Mouse (Mus musculus) myocyte (in vitro differentiated cells): Measurements from ENCODE around the gene Copz1. TPM values are rescaled to one million over a fixed set of nuclear protein-coding genes. Genes with fewer than 3 reads are reported as not detected.

ENCODE experiments used
- H3K27me3 ChIP-seq: one replicate; pipeline ENCODE4 v1.6.1; 2011; ENCODE audit not compliant: control insufficient read depth, insufficient read depth, insufficient read length
- H3K36me3 ChIP-seq: one replicate; pipeline ENCODE4 v1.6.1; 2011; ENCODE audit not compliant: control insufficient read depth, insufficient read depth
- H3K4me2 ChIP-seq: one replicate; pipeline ENCODE4 v1.6.1; 2011; ENCODE audit warnings: low read depth, control low read depth
- H3K4me3 ChIP-seq: one replicate; pipeline ENCODE4 v1.5.1; 2011; ENCODE audit warnings: mild to moderate bottlenecking, control low read depth, moderate library complexity
- H3K79me2 ChIP-seq: one replicate; pipeline ENCODE4 v1.6.1; 2011; ENCODE audit not compliant: control insufficient read depth, insufficient read depth
- H3ac ChIP-seq: one replicate; pipeline ENCODE4 v1.6.1; 2011; ENCODE audit not compliant: control insufficient read depth, insufficient read length
- CEBPB ChIP-seq: IDR thresholded peaks from 2 replicates; pipeline ENCODE4 v1.6.1; 2011; ENCODE audit warnings: mild to moderate bottlenecking, moderate library complexity; ENCODE audit not compliant: poor library complexity, insufficient read depth, severe bottlenecking
- E2F4 ChIP-seq: IDR thresholded peaks from one replicate; pipeline ENCODE4 v1.6.1; 2011; ENCODE audit warnings: mild to moderate bottlenecking, control low read depth, moderate library complexity; ENCODE audit not compliant: insufficient read depth
- MAX ChIP-seq: IDR thresholded peaks from one replicate; pipeline ENCODE4 v1.6.1; 2011; ENCODE audit warnings: low read depth, mild to moderate bottlenecking, control low read depth
- MYOD1 ChIP-seq, 3 experiments: IDR thresholded peaks; one replicate each; pipeline ENCODE4 v1.6.1; 2011; ENCODE audit warnings: control low read depth in 2 of 3, low read depth in 2 of 3, mild to moderate bottlenecking in 2 of 3, moderate library complexity in 1 of 3; ENCODE audit not compliant: insufficient read length in 2 of 3, control insufficient read depth in 1 of 3
- MYOG ChIP-seq, 3 experiments: IDR thresholded peaks; one replicate each; pipeline ENCODE4 v1.6.1; 2011; ENCODE audit warnings: control low read depth in 2 of 3, low read depth in 2 of 3, mild to moderate bottlenecking in 2 of 3; ENCODE audit not compliant: insufficient read length in 2 of 3, control insufficient read depth in 1 of 3, insufficient read depth in 1 of 3
- POLR2A ChIP-seq: IDR thresholded peaks from one replicate; pipeline ENCODE4 v1.6.1; 2011; ENCODE audit warnings: low read depth, mild to moderate bottlenecking, control low read depth, moderate library complexity; ENCODE audit not compliant: insufficient read length
- POLR2AphosphoS2 ChIP-seq: IDR thresholded peaks from one replicate; pipeline ENCODE4 v1.6.1; 2011; ENCODE audit warnings: low read depth, control low read depth; ENCODE audit not compliant: insufficient read length
- REST ChIP-seq: IDR thresholded peaks from one replicate; pipeline ENCODE4 v1.6.1; 2011; ENCODE audit warnings: mild to moderate bottlenecking, control low read depth, moderate library complexity; ENCODE audit not compliant: insufficient read depth, insufficient read length
- SRF ChIP-seq: IDR thresholded peaks from one replicate; pipeline ENCODE4 v1.6.1; 2011; ENCODE audit warnings: low read depth; ENCODE audit not compliant: control insufficient read depth, insufficient read length
- TCF12 ChIP-seq: IDR thresholded peaks from one replicate; pipeline ENCODE4 v1.6.1; 2011; ENCODE audit warnings: mild to moderate bottlenecking, control low read depth; ENCODE audit not compliant: poor library complexity, insufficient read depth, severe bottlenecking
- TCF3 ChIP-seq: IDR thresholded peaks from one replicate; pipeline ENCODE4 v1.6.1; 2011; ENCODE audit warnings: low read depth, control low read depth; ENCODE audit not compliant: insufficient read length
- USF1 ChIP-seq: IDR thresholded peaks from one replicate; pipeline ENCODE4 v1.6.1; 2011; ENCODE audit warnings: low read depth, mild to moderate bottlenecking, control low read depth, moderate library complexity
- polyA plus RNA-seq: library from polyadenylated mRNA; unstranded; fragments of >200 nt; fragmentation: generic; extraction: Trizol; gene quantifications from one replicate; pipeline ENCODE4 v1.2.1, GENCODE M21; 2012; ENCODE audit warnings: missing spikeins

The Copz1 gene
- polyA plus RNA-seq, 1 experiment = 172 TPM

DNA sequence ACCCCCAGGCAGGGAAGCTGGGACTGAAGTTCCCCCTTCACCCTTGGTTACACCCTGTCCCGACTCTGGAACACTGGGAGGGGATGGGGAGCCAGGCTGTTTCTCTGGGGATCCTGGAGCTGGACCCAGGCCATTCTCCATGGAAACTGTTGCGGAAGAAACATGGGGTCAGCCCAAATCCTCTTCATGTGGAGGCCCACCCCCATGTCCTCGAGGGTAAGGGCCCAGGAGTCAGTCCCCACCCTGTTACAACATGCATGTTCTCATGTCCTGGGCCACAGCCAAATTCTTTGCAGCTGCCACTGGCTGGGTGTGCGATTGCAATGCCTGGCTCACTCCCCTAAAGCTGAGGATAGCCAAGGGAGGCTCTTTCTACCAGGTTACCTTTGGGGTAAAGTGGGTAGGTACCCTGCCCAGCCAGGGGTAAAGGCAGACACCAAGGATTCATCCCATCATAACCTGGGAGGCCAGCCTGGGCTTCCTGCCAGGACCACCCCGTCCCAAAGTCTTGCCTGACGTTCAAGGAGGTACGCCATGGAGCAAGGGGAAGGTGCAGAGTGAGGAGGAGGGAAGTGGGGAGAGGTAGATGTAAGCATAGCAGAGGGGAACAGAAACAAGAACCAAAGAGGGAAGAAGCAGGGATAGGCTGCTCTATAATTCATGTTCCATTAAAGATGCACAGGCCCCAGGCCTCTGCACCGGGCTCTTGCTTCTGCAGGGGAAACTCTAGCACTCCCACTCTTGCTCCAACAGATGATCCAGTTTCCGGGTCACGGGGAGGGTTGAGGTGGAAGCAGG is 43.7 kb downstream of the Copz1 start:
- Histone ChIP-seq H3ac (no peak overlapping the region), H3K4me2 (no peak overlapping the region), H3K79me2 (no peaks in the 10 kb centered on the region), H3K4me3 (no peak overlapping the region), H3K36me3 (peaks cover 5% of the 10 kb centered on the region), H3K27me3 (no peaks in the 10 kb centered on the region)
- TF ChIP-seq USF1 (no peak), TCF3 (no peak), REST (no peak), SRF (no peak), MAX (no peak), CEBPB (no peak), TCF12 (no peak), E2F4 (no peak), POLR2A (no peak), MYOG (IDR thresholded peaks at IDR 0.05; ENCODE audit: control insufficient read depth in 1 of 3, insufficient read depth in 1 of 3, insufficient read length in 2 of 3, low read depth in 2 of 3) (no peak), MYOD1 (IDR thresholded peaks at IDR 0.05; ENCODE audit: control insufficient read depth in 1 of 3, insufficient read length in 2 of 3, low read depth in 2 of 3) (no peak), POLR2AphosphoS2 (no peak)

GRCm38 (mm10) chr15:103317120-103317519 is 44.6 kb downstream of the Copz1 start:
- H3ac ChIP-seq = no peak overlapping the region
- peaks cover 5% of the 10 kb centered on the region for H3K36me3 ChIP-seq
- no peaks in the 10 kb centered on the region for H3K27me3 ChIP-seq
- no peaks in the 10 kb centered on the region for H3K79me2 ChIP-seq
- no peak for TF ChIP-seq E2F4
- no peak overlapping the region for H3K4me3 ChIP-seq
- H3K4me2 ChIP-seq = no peak overlapping the region

DNA sequence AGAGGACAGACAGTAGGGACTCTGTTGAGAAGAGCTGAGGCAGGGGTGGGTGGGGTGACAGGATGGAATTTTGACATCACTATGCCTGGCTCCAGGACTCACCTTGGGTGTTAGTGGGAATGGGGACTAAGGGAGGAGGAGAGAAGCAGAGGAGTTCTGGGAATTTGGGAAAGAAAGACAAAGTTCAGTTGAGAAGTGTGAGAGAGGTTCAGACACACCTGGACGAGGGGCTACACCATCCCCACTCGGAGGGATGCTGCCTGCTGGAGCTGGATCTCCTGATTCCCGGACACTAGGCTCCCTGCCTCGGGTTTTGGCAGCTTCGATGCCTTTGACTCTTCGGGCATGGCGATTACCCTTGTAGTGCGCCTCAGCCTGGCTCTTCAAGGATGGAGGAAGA is 45.2 kb downstream of the Copz1 start:
- Histone ChIP-seq H3K79me2 (no peaks in the 10 kb centered on the region), H3ac (no peak overlapping the region), H3K4me3 (no peak overlapping the region), H3K27me3 (no peaks in the 10 kb centered on the region), H3K4me2 (peak overlapping the region; percentile 43), H3K36me3 (peaks cover 5% of the 10 kb centered on the region)
- no peak for TF ChIP-seq MAX
- no peak for TF ChIP-seq REST
- TF ChIP-seq MYOG (IDR thresholded peaks at IDR 0.05; ENCODE audit: control insufficient read depth in 1 of 3, insufficient read depth in 1 of 3, insufficient read length in 2 of 3, low read depth in 2 of 3) = no peak
- no peak for TF ChIP-seq TCF12
- TF ChIP-seq SRF = no peak
- no peak for TF ChIP-seq POLR2A
- TF ChIP-seq E2F4 = no peak

GRCm38 (mm10) chr15:103318201-103318816 is 45.8 kb downstream of the Copz1 start:
- no peaks in the 10 kb centered on the region for H3K27me3 ChIP-seq
- H3K36me3 ChIP-seq = peaks cover 5% of the 10 kb centered on the region
- peak overlapping the region; percentile 43 for H3K4me2 ChIP-seq
- no peak for TF ChIP-seq SRF
- peak in 2 of 3 experiments; percentile 42 to 54 for TF ChIP-seq MYOG (IDR thresholded peaks at IDR 0.05; ENCODE audit: control insufficient read depth in 1 of 3, insufficient read depth in 1 of 3, insufficient read length in 2 of 3, low read depth in 2 of 3)
- peak; percentile 61 to 78 (median 76) for TF ChIP-seq MYOD1 (IDR thresholded peaks at IDR 0.05; ENCODE audit: control insufficient read depth in 1 of 3, insufficient read length in 2 of 3, low read depth in 2 of 3)
- no peak for TF ChIP-seq CEBPB
- TF ChIP-seq TCF12 = peak; percentile 53
- TF ChIP-seq POLR2AphosphoS2 = no peak
- no peaks in the 10 kb centered on the region for H3K79me2 ChIP-seq
- H3K4me3 ChIP-seq = no peak overlapping the region
- no peak overlapping the region for H3ac ChIP-seq

DNA sequence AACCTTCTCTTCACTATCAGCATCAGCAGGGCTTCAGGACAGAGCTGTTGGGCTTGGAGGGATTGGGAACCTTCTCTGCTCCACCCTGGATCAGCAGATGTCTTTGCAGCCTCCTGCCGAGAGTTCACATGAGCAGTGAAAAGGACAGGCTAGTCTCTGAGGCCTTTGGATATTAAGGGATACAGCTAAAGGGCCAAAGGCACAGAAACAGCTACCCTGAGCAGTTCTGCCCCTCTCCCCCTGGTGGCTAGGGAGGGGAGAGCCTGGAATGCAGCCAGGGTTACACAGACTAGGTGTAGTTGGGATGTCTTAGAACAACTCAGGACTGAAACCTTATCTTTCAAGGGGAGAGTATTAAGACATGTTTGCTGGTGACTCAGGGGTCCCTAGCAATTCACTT is 48.6 kb downstream of the Copz1 start:
- no peak for TF ChIP-seq POLR2A
- TF ChIP-seq E2F4 = no peak
- TF ChIP-seq USF1 = no peak
- no peak for TF ChIP-seq CEBPB
- no peak for TF ChIP-seq POLR2AphosphoS2
- no peak for TF ChIP-seq SRF
- no peak for TF ChIP-seq MYOD1 (IDR thresholded peaks at IDR 0.05; ENCODE audit: control insufficient read depth in 1 of 3, insufficient read length in 2 of 3, low read depth in 2 of 3)
- TF ChIP-seq REST = no peak
- TF ChIP-seq TCF12 = no peak
- TF ChIP-seq MAX = no peak
- no peak for TF ChIP-seq MYOG (IDR thresholded peaks at IDR 0.05; ENCODE audit: control insufficient read depth in 1 of 3, insufficient read depth in 1 of 3, insufficient read length in 2 of 3, low read depth in 2 of 3)
- no peak for TF ChIP-seq TCF3
- Histone ChIP-seq H3K27me3 (no peaks in the 10 kb centered on the region), H3K4me3 (no peak overlapping the region), H3K79me2 (no peaks in the 10 kb centered on the region), H3ac (no peak overlapping the region), H3K36me3 (peaks cover 5% of the 10 kb centered on the region), H3K4me2 (no peak overlapping the region)
